Mouse (Mus musculus): Measurements from ENCODE around the gene Dcaf6.

The Dcaf6 gene

GRCm38 (mm10) chr1:165321393-165321861 is 138.8 kb downstream of the Dcaf6 start:
- DNase-seq (ENCODE audit: low read depth), result no peak

GRCm38 (mm10) chr1:165320141-165320934 is 139.9 kb downstream of the Dcaf6 start:
- no peak for DNase-seq (ENCODE audit: low read depth)

GRCm38 (mm10) chr1:165316361-165316760 is 143.9 kb downstream of the Dcaf6 start:
- no peak for DNase-seq (ENCODE audit: low read depth)

DNA sequence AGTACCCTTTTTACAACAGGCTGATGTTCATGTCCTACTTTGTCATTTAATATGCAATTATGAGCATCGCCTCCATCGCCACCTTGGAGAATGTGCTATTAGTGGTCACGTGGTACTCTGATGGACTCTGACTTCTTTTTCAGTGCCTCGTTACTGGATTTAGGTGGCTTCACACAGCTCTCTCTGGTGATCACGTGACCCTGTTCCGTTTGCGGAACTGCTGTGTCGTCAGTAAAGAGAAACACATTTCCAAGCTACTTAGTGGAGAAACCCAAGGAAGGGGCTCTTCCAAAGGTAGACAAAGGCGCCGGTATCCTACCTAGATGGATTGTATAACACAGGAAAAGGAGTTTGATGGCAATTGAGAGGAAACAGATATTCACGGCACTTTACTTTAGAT is 152.1 kb downstream of the Dcaf6 start:
- DNase-seq (ENCODE audit: low read depth), result no peak

DNA sequence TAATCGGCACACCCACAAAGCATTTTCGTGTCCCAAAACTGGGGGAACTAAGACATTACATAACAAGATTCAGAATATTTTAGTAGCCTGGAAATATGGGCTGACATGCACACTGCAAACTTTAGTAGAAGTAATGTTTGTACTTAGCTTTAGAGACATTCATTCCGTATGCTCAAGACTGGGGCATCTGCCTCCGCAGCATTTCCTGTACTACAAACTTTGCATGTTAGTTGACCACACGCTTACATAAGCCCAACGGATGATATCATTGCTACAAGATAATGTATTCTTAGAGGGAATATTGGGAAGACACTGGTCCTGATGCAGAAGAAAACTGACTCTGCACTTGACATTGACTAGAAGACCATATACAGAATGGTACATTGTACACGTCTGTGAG is 155.9 kb downstream of the Dcaf6 start:
- DNase-seq (ENCODE audit: low read depth), result no peak

DNA sequence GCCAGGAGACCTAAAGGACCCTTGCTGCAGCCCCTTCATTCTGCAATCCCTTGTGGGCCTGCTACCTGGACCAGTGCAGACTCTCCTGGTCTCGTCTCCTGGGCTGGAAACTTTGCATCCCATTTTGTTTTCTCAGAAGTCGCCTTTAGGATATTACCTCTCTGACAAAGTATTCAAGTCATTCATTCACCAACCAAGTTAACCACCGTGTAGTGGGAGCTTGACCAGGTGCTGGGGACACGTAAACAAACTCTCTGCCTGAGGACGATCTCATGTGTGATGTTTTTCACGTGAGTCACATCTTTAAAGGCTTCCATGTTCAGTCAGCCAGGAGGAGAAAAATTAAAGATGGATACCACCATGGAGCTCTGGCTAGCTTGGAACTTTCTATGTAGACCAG is 157.1 kb downstream of the Dcaf6 start:
- no peak for DNase-seq (ENCODE audit: low read depth)

DNA sequence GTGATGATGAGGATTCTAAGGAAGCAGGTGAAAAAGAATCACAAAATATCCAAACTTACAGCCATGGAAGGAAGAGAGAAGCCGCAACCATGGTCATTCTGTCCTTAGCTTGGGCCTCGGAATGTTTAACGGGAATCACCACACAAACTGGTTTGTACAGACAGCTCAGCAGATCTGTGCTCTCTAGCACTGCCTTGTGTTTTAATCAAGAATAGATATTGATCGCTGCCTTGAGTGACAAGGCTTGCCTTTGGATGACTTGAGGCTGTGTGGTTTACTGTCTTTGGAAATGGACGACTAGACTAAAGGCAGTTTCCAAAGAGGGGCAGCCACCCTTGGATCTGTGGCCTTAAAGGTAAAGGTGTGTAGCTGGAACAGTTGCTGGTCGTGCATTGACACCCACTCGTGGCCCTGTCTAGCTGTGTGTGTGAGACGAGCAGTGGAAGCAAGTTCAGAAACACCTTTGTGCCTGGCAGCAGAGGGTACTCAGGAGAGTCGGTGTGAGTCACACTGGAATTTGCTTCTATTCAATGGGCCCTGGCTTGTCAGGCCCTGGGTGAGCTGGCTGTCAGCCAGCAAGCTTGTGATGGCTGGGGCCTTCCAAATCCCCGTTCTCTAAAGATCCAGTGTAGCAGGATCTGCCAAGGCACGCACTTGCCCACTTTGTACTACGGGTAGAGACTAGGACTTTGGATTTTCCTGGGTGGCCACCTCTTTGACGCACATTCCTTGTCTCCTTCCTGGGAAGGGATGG is 157.6 kb downstream of the Dcaf6 start:
- DNase-seq (ENCODE audit: low read depth), result peak; percentile 55

GRCm38 (mm10) chr1:165301567-165301966 is 158.7 kb downstream of the Dcaf6 start:
- DNase-seq (ENCODE audit: low read depth), result no peak

GRCm38 (mm10) chr1:165301108-165301507 is 159.2 kb downstream of the Dcaf6 start:
- DNase-seq (ENCODE audit: low read depth), result no peak

GRCm38 (mm10) chr1:165295489-165295888 is 164.8 kb downstream of the Dcaf6 start, which contains the start of gene Gpr161:
TSS of gene Gpr161 (plus strand) at chr1:165295789.
- no peak for DNase-seq (ENCODE audit: low read depth)

- no peak for DNase-seq (ENCODE audit: low read depth)
Observed at GRCm38 (mm10) chr1:165291606-165292005, 168.7 kb downstream of the Dcaf6 start.

DNA sequence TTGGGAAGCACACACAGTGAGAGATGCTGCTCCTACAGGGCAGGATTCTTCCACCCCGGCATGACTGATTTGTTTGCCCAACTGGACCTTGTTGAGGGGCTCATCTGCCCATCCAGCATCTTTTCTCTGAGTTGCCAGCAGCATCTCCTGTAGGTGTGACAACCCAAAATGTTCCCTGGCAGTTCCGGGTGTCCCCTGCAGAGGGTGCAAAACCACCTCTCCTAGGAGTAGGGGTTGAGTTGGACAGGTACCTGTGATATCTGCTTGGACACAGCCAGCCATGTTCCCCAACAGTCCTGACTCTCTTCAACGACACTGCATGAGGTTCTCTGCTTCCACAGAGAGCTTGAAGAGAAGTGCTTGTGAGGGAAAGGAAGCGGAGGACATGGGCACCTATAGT is 170.4 kb downstream of the Dcaf6 start:
- DNase-seq (ENCODE audit: low read depth), result no peak

DNA sequence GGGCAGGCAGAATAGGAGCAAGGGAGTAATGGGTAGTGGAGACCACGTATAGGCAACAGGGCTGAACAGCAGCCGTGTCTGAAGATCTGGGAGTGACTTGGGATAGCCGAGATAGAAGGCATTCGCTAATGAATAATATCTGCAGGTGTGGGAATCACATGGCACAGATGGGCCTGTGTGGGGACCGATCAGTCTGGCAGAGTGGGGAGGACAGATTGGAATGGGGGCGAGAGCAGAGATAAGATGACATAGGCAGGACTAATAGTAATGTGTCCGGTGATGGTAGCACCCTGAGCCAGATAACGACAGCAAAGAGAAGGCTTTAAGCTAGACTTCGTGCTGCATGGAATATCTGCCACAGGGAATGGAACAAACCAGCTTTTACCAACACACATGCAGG is 172.1 kb downstream of the Dcaf6 start:
- no peak for DNase-seq (ENCODE audit: low read depth)

- no peak for DNase-seq (ENCODE audit: low read depth)
Observed at GRCm38 (mm10) chr1:165284096-165284495, 176.2 kb downstream of the Dcaf6 start.

- DNase-seq (ENCODE audit: low read depth), result no peak
Observed at GRCm38 (mm10) chr1:165282967-165283345, 177.3 kb downstream of the Dcaf6 start.

DNA sequence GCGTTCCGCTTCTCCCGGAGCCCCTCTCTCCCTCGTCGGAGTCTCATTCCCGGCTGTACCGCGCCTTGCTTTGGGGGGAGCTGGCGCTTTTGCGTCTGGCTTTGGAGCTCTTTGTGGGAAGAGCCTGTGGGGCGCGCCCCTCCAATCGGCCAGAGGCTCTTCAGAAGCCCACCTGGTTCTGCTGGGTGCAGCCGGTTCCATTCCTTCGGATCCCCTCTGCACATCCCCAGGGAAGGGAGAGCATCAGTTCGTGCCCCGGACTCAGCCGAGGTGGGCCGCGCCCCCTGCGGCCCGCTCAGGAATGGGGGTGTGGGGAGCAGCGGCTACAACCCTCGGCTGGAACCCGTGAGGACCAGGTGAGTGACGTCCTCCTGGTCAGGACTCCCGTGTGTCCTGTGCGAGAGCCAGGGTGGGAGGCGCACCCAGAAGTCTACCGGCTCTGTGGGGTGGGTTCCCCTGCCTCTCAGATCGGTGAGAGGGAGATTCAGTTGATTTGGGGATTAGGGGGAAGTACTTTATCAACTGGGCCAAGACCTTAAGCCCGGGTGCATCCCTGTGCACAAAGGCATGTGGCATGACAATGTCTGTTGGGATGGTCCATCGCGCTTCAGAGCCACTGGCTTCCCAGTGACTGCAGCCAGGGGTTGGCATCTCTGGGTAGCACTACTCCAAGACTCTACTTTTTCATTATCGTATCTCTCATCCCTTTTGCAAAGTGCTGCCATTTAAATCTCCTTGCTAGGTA is 177.9 kb downstream of the Dcaf6 start:
- no peak for DNase-seq (ENCODE audit: low read depth)

- no peak for DNase-seq (ENCODE audit: low read depth)
Observed at GRCm38 (mm10) chr1:165281351-165282221, 178.7 kb downstream of the Dcaf6 start.

DNA sequence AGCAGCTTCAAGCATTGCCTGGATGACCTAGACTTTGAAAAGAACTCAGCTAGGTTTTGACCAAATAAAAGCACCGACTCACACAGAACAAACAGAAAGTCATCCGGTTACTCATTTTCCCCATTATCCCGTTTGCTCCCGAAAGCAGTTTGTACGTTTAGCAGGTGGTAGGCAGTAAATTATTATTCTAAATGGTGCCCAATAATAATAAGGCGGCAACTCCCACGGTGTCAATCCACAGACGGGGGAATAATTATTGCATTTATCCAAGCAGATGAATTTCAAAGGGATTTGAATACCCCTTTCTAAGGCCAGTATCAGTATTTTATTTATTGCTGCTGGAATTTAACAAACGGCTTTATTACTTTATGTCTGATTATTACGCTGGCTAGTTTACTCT is 179.5 kb downstream of the Dcaf6 start:
- no peak for DNase-seq (ENCODE audit: low read depth)
